Mouse (Mus musculus) T-helper 2 cell (primary cell): ENCODE measurements at regions not wholly inside any gene's neighbourhood (a gene's known extent, or its start where the extent isn't known, plus 50 kb on each side); places are given as distances from the start of the nearest gene placed in this dataset.

Experiments
- in situ Hi-C: fragments of 300-600 bp; cut with MboI, MseI; formaldehyde crosslinking; loops from one replicate; pipeline ENCODE4 v1.15.1; 2025; ENCODE audit warnings: high pct_unique_total_duplicates

DNA sequence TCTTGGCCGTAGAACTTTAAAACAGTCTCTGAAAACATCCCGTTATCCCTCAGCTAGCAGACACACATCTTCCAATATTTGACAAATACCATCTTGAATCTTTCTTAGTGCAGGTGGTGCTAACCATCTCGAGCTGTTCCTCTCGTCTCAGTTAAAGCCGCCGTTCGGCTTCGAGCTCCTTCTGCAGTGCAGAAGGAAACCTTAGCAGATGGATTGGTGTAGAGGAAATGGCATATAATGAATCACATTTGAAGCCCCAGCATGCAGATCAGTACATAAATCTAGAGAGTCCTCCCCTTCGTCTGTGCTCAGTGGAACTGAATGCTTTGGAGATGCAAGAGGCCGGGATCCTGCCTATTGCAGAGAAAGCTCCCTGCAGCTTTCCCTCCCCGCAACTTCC, 83.5 kb upstream of the Tle4 start:
- in situ Hi-C loops, result no loop called here

GRCm38 (mm10) chr19:14679776-14680175, 81.9 kb upstream of the Tle4 start:
- in situ Hi-C loops, result no loop called here

DNA sequence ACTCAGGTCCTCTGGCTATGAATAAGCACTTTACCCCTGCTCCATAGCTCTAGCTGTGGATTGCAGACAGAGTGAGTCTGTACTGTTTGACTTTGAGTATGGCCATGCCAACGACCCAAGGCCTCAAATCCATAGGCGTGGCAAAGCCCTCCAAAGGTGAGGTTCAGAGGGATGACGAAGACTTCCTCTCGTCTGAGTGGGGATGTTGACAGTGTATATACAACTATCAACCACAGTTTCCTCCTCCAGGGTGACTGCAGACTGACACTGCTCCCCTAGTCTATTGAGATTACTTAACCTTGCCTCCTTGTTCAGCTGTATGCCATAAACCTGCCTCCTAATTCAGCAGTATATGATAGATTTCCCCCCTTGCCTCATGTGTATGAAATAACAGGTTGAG, 80.7 kb upstream of the Tle4 start:
- in situ Hi-C loops, result no loop called here

- in situ Hi-C loops, result no loop called here
Measured at GRCm38 (mm10) chr19:14676929-14677328, 79.1 kb upstream of the Tle4 start.

GRCm38 (mm10) chr19:14670821-14671104, 72.9 kb upstream of the Tle4 start:
- in situ Hi-C loops, result no loop called here

DNA sequence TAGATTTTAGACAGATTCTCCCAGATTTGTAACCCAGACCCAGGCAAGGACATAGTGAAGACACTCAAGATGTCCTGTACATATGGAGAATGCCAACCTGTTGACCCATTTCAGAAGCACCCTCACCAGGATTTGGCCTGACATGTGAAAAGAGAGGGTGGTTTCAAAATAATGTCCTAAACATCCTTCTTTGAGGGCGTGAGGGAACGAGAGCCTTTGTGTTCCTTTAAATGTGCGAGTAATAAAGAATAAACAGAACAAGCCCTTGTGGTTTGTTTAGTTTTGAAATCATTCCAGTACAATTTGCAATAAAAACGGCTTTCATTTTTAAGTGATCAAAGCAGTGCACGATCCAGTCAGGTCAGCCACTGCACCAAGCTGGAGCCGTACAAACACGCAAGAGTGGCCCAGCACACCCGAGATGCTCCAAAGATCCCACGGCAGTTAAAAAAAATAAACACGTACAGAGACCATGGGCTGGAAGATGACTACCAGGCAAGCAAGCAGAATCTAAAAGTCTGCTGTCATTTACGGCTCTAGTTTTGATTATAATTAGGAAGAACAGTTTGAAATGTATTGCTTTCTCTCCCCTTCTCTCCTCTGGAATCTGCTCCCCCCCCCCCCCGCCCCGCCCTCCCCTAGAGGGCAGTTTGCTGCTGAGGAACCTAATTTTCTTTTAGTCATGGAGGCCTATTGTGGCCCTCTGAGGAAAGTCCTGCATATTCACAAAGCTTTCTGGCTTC, 72.4 kb upstream of the Tle4 start:
- in situ Hi-C loops, result no loop called here

DNA sequence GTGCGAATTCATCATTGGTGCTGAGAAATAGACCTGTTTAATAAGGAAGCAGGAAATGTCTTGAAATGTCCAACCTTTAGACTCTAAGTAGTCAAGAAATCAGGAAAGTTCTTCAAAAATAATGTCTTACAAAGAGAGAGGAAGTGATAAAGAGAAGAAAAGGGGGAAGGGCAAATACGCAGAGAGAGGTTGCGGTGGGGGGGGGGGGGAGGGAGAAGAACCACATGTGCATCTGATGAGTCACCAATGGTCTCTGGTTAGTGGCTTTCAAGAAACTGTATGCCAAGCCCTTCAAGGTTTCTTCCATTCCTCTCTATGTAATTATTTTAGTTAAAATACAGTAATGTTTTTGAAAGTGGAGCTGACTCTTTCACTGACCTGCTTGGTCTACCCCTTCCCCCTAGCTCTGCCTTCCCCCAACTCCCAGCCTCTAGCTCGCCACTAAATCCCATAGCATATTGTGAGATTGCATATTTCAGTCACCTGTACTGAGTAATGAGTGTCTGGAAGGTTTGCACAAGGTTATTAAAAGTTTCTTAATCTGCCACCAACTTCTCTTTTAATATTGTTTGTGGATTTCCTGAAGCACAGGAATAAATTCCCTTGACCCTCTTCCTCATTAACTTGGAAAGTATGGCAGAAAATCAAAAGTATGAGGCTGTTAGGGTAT, 70.8 kb upstream of the Tle4 start:
- in situ Hi-C loops, result no loop called here

- in situ Hi-C loops, result no loop called here
Measured at GRCm38 (mm10) chr19:14664682-14665417, 67.0 kb upstream of the Tle4 start.

GRCm38 (mm10) chr19:14664096-14664586, 66.3 kb upstream of the Tle4 start:
- in situ Hi-C loops, result no loop called here

GRCm38 (mm10) chr19:14663350-14663749, 65.5 kb upstream of the Tle4 start:
- in situ Hi-C loops, result no loop called here

GRCm38 (mm10) chr19:14659725-14660124, 61.9 kb upstream of the Tle4 start:
- in situ Hi-C loops, result no loop called here

DNA sequence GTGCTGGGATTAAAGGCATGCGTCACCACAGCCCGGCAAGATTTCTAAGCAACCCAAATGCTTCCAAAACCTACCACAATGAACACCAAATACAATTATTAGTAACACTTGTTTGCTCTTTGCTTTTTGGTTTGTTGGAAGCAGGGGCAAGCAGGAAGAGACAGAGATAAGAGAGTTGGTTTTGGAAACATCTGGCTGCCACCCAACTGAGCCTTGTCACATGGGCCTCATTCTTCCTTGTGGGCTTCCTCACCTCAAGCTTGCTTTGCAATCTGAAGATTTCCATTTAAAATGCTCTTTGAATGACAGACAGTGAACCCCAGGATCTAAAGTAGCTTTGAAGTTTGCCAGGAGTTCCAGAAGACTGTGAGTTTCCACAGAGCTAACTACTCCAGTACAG, 60.6 kb upstream of the Tle4 start:
- in situ Hi-C loops, result no loop called here

- in situ Hi-C loops, result no loop called here
Measured at GRCm38 (mm10) chr19:14656022-14656388, 58.2 kb upstream of the Tle4 start.

DNA sequence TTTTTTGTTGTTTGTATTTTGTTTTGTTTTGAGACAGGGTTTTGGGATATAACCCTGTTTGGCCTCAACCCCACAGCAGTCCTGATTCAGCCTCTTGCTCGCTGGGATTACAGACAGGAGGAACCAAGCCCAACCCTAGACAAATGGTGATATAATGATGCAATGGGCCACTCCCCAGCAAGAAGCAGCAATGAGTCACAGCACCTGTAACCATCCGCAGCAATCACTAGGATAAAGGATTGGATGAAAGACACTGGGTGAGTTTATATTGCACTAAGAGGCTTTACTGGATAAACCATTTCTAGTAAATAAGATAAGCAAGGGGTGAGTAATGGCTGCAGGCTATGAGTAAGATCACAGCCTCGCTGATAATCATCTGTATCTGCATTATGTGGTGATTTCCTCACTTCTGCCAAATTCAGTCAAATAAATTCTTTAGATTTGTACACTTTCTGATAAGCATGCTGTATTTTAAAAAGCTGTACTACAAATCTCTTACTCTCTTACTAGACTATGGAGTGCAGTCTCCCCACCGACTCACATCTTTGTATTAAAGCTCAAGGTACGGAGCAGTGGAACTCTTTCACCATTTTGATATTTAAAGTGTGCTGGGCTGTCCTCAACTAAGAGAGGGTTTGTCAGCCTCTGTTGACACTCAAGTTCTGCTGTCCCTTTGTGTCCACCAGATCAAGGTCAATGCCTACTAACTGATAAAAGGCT, 57.6 kb upstream of the Tle4 start:
- in situ Hi-C loops, result no loop called here
